Mouse (Mus musculus) liver, adult 2 months (tissue): ENCODE measurements at regions not wholly inside any gene's neighbourhood (a gene's known extent, or its start where the extent isn't known, plus 50 kb on each side); places are given as distances from the start of the nearest gene placed in this dataset.

ENCODE experiments used
- CTCF ChIP-seq: fragments of 200-500 bp; IDR thresholded peaks from 2 replicates; pipeline ENCODE4 v1.5.1; 2011; ENCODE audit warnings: low read depth, low read length, control low read depth
- POLR2A ChIP-seq: fragments of 200-500 bp; IDR thresholded peaks from 2 replicates; pipeline ENCODE4 v1.6.1; 2011; ENCODE audit warnings: low read length, control low read depth; ENCODE audit not compliant: insufficient read depth; ENCODE audit errors: extremely low read depth

GRCm38 (mm10) chr1:75812471-75812870 lies 266.4 kb downstream of the Slc4a3 start:
- TF ChIP-seq CTCF (no peak), POLR2A (no peak)
